Mouse (Mus musculus) gastrocnemius, adult 2 months (tissue): Measurements from ENCODE around the gene Hivep3. TPM values are rescaled to one million over a fixed set of nuclear protein-coding genes. Genes with fewer than 3 reads are reported as not detected.
A peak's percentile ranks its signal among the peaks of the same experiment; 100 is the strongest.

Source experiments
- DNase-seq: peaks from one replicate; pipeline ENCODE4 v3.0.0; 2022
- H3K27ac ChIP-seq: fragments of 200-600 bp; 2 replicates; pipeline ENCODE4 v1.8.1; 2022; ENCODE audit warnings: mild to moderate bottlenecking
- H3K4me3 ChIP-seq: fragments of 200-600 bp; 2 replicates; pipeline ENCODE4 v1.8.1; 2022; ENCODE audit warnings: mild to moderate bottlenecking, moderate library complexity
- CTCF ChIP-seq: fragments of 200-600 bp; IDR thresholded peaks from 2 replicates; pipeline ENCODE4 v1.8.1; 2022; ENCODE audit warnings: antibody characterized with exemption, mild to moderate bottlenecking, moderate library complexity
- intact Hi-C: fragments of 180-260 bp; cut with DNase I; formaldehyde crosslinking; loops from one replicate; pipeline ENCODE4 v1.15.1; 2025
- total RNA-seq, 2 experiments: library from RNA; stranded (reverse); gene quantifications; 2 replicates each; pipeline ENCODE4 v1.2.3; 2021

Hivep3 gene
- total RNA-seq, 2 experiments from 2014 or later = 1.7 to 3.5 TPM

DNA sequence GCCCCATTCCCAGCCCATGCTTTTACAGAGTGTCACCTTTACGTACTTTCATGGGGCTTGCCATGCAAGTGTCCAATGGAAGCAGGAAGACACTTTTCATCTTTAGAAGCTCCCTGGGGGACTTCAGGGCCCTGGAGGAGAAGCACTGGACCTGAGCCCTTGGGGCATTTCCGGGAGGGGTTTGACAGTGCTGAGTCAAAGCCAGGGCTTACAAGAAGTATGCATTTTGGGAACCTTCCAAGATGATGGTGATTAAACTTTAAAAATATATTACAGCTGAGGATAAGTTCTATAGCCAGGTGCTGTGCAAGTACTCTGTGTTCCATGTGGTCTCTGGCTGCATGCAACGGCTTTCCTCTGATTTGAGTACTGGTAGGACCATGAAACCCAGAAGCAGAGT is 43.6 kb downstream of the Hivep3 start:
- DNase-seq = no peak
- Histone ChIP-seq H3K27ac (no peak overlapping the region), H3K4me3 (no peak overlapping the region)
- TF ChIP-seq CTCF = no peak
- intact Hi-C loops = no loop called here

DNA sequence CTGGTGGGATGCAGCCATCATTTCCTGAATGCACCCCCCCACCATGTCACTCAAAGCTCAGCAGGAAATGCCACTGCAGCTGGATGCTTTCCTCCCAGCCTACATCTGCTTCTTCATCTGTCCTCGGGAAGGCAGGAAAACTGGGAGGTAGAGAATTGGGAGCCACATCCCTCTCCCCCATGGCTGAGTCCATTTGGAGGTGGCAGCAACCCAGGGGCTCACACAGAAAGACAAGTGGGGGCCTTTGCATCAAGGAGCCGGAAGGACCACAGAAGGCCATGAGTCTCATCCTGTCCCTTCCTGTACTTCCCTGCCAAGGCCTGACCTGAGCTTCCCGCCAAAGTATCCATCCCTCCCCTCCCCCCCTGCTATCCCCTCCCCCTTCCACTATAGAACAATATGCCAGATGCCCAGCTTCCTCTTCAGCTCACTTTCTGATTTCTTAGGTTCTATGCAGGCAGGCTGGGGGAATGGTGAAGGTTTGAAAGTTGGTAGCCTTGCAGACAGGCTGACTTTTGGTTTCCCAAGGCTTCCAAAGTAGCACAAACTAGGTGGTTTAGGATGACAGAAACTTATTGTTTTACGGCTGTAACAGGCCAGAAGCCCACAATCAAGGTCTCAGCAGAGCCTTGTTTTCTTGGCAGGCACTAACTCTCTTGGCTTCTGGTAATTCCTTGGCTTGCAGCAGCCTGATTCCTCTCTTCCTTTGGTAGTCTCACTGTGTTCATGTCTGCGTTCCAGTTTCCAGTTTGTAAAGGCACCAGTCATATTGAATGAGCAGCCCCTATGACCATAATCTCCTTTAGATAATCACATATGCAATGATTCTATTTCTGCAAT is 46.2 kb downstream of the Hivep3 start:
- no peak overlapping the region for H3K4me3 ChIP-seq
- H3K27ac ChIP-seq = peak overlapping the region; percentile 8; the same call in 1 of the 2 replicates
- intact Hi-C loops = no loop called here
- no peak for DNase-seq
- no peak for TF ChIP-seq CTCF

DNA sequence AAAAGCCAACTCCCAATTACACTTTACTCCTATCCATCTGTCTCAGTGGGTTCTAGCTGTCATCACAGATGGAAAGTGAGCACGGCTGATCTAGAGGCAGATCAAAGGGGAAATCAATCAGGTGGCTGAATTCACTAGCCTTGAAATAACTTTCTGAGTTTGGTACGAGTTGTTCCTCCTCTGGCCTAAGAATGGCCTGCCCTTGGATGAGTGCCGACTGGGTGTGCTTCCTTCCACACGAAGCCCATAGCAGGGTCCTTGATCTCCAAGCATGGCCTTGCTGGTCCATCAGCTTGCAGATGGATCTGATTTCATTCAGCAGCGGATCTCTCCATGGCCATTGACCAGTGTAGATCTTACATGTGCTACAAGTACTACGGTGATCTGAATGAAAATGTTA is 47.3 kb downstream of the Hivep3 start:
- DNase-seq = no peak
- Histone ChIP-seq H3K27ac (no peak overlapping the region), H3K4me3 (no peak overlapping the region)
- TF ChIP-seq CTCF = no peak
- intact Hi-C loops = no loop called here

DNA sequence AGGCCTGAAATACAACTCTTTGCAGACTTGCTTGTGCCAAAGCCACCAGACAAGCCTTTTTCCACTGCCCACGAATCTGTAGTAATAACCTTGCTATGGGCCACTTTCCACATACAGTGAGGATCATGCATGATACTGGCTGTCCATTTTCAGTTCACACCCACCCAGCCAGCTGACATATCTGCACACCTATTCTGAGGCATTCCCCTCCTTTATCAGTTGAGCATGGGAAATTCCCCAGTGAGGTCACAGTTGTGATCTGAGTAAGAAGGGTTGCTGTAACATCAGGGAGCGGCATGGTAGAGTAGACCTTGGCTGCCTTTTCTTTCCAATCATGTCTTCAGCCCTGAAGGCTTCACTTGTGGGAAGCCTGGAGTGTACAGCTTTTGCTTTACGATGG is 51.4 kb downstream of the Hivep3 start:
- Histone ChIP-seq H3K27ac (no peak overlapping the region), H3K4me3 (no peak overlapping the region)
- intact Hi-C loops = no loop called here
- TF ChIP-seq CTCF = no peak
- no peak for DNase-seq

DNA sequence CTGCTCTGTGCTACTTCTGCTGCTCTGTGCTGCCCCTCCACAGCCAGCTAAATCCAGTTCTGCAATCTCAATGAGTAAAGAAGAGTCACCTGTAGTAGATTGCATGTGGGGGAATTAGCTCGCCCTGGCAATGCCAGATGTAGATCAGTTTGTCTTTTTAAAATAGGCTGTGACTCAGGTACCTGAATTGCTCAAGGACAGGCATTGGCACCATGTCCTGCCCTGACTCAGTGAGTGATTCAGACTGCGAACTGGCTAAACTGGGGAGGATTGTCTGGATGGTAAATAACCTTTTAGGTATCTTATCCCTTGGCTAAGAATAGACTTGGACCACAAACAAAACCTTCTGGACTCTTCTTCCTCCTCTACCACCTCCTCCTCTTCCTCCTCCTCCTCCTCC is 52.7 kb downstream of the Hivep3 start:
- Histone ChIP-seq H3K4me3 (no peak overlapping the region), H3K27ac (peak overlapping the region; percentile 53)
- peak; percentile 22 for DNase-seq
- TF ChIP-seq CTCF = no peak
- intact Hi-C loops = no loop called here

DNA sequence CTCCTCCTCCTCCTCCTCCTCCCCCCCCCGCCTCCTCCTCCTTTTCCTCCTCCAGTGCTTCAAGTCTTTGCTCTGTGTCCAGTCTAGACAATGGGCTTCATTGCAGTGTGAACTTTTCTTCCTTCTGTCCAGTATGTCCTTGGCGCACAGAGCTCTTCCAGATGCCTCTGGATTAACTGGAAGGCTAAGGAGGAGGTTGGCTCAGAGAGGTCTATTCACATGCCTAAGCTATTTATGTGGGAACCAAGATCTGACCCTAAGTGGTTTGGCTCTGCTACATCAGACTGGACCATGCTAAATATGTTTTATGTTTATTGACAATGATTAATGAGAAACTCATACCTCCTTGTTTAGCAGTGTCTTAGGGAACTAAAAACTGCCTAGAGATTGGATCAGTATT is 53.1 kb downstream of the Hivep3 start:
- no peak for DNase-seq
- no peak for TF ChIP-seq CTCF
- peak overlapping the region; percentile 51 for H3K27ac ChIP-seq
- H3K4me3 ChIP-seq = no peak overlapping the region
- intact Hi-C loops = no loop called here

DNA sequence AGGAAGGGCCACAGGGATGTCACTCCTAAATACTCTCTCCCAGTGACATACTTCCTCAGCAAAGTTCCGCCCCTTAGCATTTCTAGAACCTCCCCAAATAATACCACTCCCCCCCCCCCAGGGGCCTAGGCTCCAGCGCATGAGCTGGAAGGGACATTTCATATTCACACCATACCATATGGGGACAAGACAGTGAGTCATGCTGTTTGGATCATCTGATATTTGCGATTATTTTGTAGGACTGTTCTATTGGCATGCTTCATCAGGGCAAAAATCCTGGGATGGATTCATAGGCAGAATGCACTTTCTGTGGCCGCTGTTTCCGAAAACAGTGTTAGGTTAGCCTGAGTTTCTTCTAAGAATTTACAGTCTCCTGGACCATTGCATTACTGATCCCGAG is 55.2 kb downstream of the Hivep3 start:
- Histone ChIP-seq H3K4me3 (no peak overlapping the region), H3K27ac (no peak overlapping the region)
- intact Hi-C loops = no loop called here
- TF ChIP-seq CTCF = no peak
- no peak for DNase-seq

DNA sequence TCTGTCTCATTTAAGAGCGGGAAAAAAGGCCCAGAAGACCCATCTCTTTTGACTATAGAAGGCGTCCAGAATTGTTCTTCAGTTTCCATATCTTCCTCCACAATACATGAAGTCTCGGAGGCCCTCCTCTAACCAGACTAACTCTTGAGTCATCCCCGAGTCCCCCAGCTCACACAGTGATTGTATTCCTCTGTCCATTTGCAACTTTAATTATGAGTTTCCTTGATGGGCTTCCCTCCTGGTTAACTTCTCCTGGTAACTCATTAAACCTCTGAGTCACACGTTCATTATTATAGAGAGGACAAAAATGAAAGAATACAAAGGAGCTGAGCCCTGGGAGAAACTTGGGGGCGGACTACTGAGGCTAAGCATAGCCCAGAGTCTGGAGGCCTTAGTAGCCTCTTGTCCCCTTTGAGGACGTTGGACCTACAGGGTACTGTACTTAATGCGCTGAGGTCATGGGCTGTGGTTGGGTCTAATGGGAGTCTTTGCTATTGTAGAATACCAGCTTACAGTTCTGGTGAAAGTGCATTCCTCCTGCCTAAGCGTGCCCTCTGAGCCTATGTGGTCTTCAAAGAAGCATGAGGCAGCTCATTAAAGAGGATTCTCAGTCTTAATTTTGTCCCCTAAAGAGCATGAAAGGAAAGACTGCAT is 56.0 kb downstream of the Hivep3 start:
- Histone ChIP-seq H3K27ac (no peak overlapping the region), H3K4me3 (no peak overlapping the region)
- TF ChIP-seq CTCF = no peak
- intact Hi-C loops = no loop called here
- DNase-seq = no peak

DNA sequence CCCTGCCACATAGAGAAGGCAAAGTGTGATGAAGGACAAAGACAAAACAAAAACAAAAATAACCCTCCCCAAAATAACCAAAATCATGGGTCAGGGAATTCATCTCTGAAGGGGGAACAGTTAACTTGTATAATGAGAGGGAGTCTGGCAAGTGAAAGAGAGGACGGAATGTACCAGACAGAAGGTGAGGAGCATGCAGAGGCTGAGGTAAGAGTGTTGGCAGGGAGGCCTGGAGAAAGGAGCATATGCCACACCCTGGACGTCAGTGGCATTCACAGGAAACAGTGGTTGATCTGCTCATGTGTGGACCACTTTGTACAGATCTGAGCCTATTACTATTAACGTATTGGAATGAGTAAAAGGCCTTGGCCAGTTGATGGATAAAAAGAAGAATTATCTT is 65.3 kb downstream of the Hivep3 start:
- intact Hi-C loops = no loop called here

DNA sequence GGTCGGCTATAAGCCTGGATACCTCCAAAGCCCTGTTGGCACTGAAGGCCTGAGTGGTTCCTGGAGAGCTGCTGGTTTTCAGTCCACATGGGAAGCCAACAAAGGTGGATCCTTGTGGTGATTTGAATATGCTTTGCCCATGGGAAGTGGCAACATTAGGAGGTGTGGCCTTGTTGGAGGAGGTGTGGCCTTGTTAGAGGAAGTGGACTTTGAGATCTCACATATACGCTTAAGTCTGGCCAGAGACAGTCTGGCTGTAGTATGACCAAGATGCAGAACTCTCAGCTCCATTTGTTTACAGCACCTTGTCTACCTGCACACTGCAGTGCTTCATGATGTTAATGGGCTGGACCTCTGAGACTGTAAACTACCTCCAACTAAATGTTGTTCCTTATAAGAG is 73.0 kb downstream of the Hivep3 start:
- H3K4me3 ChIP-seq = no peak overlapping the region
- H3K27ac ChIP-seq = no peak overlapping the region
- DNase-seq = no peak
- intact Hi-C loops = no loop called here
- TF ChIP-seq CTCF = no peak

More for the DNA sequence above, 65.3 kb downstream of the Hivep3 start:
- H3K27ac ChIP-seq = no peak overlapping the region
- no peak for DNase-seq
- H3K4me3 ChIP-seq = no peak overlapping the region
- no peak for TF ChIP-seq CTCF

DNA sequence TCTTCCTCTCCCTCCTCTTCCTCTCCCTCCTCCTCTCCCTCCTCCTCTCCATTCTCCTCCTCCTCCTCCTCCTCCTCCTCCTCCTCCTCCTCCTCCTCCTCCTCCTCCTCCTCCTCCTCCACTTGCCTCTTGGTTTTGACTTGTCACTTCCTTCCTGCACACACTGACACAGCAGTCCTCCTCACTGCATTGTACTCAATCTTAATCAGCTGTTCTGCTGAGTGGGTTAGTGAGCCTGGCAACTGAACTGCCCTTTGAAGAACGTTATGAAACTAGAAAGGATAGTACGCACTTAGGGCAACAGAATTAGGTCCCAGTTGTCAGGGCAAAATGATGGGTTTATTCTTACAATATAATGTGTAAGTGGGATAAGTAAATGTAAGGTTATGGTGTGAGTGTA is 73.8 kb downstream of the Hivep3 start:
- no peak for DNase-seq
- intact Hi-C loops = no loop called here
- Histone ChIP-seq H3K27ac (no peak overlapping the region), H3K4me3 (no peak overlapping the region)
- no peak for TF ChIP-seq CTCF

DNA sequence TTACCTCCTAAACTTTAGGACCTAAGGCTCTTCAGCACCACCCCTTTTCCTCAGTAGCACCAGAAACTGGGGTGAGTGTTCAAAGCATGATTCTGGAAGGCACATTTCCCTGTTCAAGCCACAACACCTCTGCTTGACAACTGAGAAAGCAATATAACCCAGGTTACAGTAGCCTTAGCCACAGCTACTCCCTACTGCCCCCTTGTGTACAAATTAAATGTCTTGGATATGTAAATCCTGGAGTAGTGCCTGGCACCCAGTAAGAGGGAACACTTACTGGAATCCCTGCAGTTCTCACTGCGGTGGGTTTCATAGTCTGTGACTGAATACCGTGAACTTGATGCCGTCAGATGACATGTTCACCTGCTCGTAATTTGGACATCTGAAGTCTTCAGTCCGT is 75.7 kb downstream of the Hivep3 start:
- peak; percentile 78 for TF ChIP-seq CTCF
- DNase-seq = no peak
- no peak overlapping the region for H3K4me3 ChIP-seq
- intact Hi-C loops = no loop called here
- no peak overlapping the region for H3K27ac ChIP-seq

DNA sequence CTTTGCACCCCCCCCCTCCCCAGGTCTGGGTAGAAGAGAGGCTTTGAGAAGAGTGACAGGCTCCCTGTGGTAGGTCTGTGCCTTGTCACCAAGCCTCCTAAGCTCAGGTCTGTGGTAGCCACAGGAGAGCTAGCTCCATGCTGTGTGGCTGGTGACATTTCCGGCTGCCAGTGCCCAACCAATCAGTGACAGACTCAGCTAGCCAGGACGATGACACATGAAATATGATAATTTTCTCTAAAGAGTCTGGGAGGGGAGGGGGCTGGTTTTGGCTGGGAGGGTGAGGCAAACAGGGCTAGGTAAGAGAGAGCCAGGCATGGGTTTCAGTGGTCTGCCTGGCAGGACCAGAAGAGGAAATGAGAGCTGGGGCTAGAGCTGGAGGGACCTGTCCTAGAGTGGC is 79.2 kb downstream of the Hivep3 start:
- TF ChIP-seq CTCF = no peak
- intact Hi-C loops = loop anchor here (10.0 kb wide), 1 partner anchor 388 kb away; the partner anchor contains the start of genes Ppcs and Zmynd12
- Histone ChIP-seq H3K27ac (no peak overlapping the region), H3K4me3 (no peak overlapping the region)
- peak; percentile 42 for DNase-seq
